Mouse (Mus musculus): ENCODE measurements at regions not wholly inside any gene's neighbourhood (a gene's known extent, or its start where the extent isn't known, plus 50 kb on each side); places are given as distances from the start of the nearest gene placed in this dataset.

- Histone ChIP-seq H3K4me2 (ENCODE audit: low read depth) (no peak overlapping the region), H3K4me3 (no peak overlapping the region), H3ac (ENCODE audit: control insufficient read depth, insufficient read length) (no peak overlapping the region), H3K27me3 (ENCODE audit: control insufficient read depth, insufficient read depth, insufficient read length) (no peaks in the 10 kb centered on the region), H3K79me2 (ENCODE audit: control insufficient read depth, insufficient read depth) (no peaks in the 10 kb centered on the region), H3K36me3 (ENCODE audit: control insufficient read depth, insufficient read depth) (no peaks in the 10 kb centered on the region)
- TF ChIP-seq TCF3 (IDR thresholded peaks at IDR 0.05; ENCODE audit: insufficient read length, low read depth) (no peak), E2F4 (IDR thresholded peaks at IDR 0.05; ENCODE audit: insufficient read depth) (no peak)
Observed at GRCm38 (mm10) chr13:113499079-113499710, 119.2 kb downstream of the Snx18 start.

- no peaks in the 10 kb centered on the region for H3K36me3 ChIP-seq (ENCODE audit: control insufficient read depth, insufficient read depth)
- no peak overlapping the region for H3ac ChIP-seq (ENCODE audit: control insufficient read depth, insufficient read length)
- peak; percentile 48 for TF ChIP-seq CEBPB (IDR thresholded peaks at IDR 0.05; ENCODE audit: insufficient read depth, poor library complexity, severe bottlenecking)
- TF ChIP-seq SRF (IDR thresholded peaks at IDR 0.05; ENCODE audit: control insufficient read depth, insufficient read length, low read depth), result no peak
- no peak overlapping the region for H3K4me3 ChIP-seq
- no peaks in the 10 kb centered on the region for H3K79me2 ChIP-seq (ENCODE audit: control insufficient read depth, insufficient read depth)
- H3K4me2 ChIP-seq (ENCODE audit: low read depth), result peak overlapping the region; percentile 59
- no peaks in the 10 kb centered on the region for H3K27me3 ChIP-seq (ENCODE audit: control insufficient read depth, insufficient read depth, insufficient read length)
Observed at GRCm38 (mm10) chr13:113495595-113496285, 122.6 kb downstream of the Snx18 start.

DNA sequence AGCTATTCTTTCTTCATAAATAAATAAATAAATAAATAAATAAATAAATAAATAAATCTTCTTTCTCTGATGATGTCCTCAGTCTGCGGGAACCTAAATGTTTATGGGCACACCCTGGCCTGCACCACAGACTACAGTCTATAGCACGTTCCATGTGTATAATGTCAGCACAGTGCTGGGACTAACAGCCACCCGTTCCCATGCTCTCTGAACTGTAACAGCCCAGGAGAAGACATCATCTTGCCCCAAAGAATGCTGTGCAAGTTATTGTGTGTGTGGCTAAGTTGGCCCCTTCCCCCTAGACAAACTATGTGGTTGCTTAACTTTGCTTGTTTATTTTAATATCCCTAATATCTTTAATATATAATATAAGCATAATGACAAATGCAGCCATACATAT is 123.2 kb downstream of the Snx18 start:
- Histone ChIP-seq H3K79me2 (ENCODE audit: control insufficient read depth, insufficient read depth) (no peaks in the 10 kb centered on the region), H3K36me3 (ENCODE audit: control insufficient read depth, insufficient read depth) (no peaks in the 10 kb centered on the region), H3K27me3 (ENCODE audit: control insufficient read depth, insufficient read depth, insufficient read length) (no peaks in the 10 kb centered on the region), H3K4me3 (no peak overlapping the region), H3ac (ENCODE audit: control insufficient read depth, insufficient read length) (no peak overlapping the region), H3K4me2 (ENCODE audit: low read depth) (peak overlapping the region; percentile 59)
- TF ChIP-seq MYOD1 (IDR thresholded peaks at IDR 0.05; ENCODE audit: control insufficient read depth in 1 of 3, insufficient read length in 2 of 3, low read depth in 2 of 3), result no peak
- no peak for TF ChIP-seq POLR2AphosphoS2 (IDR thresholded peaks at IDR 0.05; ENCODE audit: insufficient read length, low read depth)
- no peak for TF ChIP-seq SRF (IDR thresholded peaks at IDR 0.05; ENCODE audit: control insufficient read depth, insufficient read length, low read depth)
- TF ChIP-seq REST (IDR thresholded peaks at IDR 0.05; ENCODE audit: insufficient read depth, insufficient read length), result no peak
- TF ChIP-seq MYOG (IDR thresholded peaks at IDR 0.05; ENCODE audit: control insufficient read depth in 1 of 3, insufficient read depth in 1 of 3, insufficient read length in 2 of 3, low read depth in 2 of 3), result no peak
- TF ChIP-seq E2F4 (IDR thresholded peaks at IDR 0.05; ENCODE audit: insufficient read depth), result no peak
- no peak for TF ChIP-seq POLR2A (IDR thresholded peaks at IDR 0.05; ENCODE audit: insufficient read length, low read depth)
- TF ChIP-seq MAX (IDR thresholded peaks at IDR 0.05; ENCODE audit: low read depth), result no peak
- TF ChIP-seq TCF3 (IDR thresholded peaks at IDR 0.05; ENCODE audit: insufficient read length, low read depth), result no peak
- TF ChIP-seq CEBPB (IDR thresholded peaks at IDR 0.05; ENCODE audit: insufficient read depth, poor library complexity, severe bottlenecking), result no peak

- no peak overlapping the region for H3K4me2 ChIP-seq (ENCODE audit: low read depth)
- no peak overlapping the region for H3K4me3 ChIP-seq
- H3K27me3 ChIP-seq (ENCODE audit: control insufficient read depth, insufficient read depth, insufficient read length), result no peaks in the 10 kb centered on the region
- H3K79me2 ChIP-seq (ENCODE audit: control insufficient read depth, insufficient read depth), result no peaks in the 10 kb centered on the region
- H3ac ChIP-seq (ENCODE audit: control insufficient read depth, insufficient read length), result no peak overlapping the region
- H3K36me3 ChIP-seq (ENCODE audit: control insufficient read depth, insufficient read depth), result no peaks in the 10 kb centered on the region
- TF ChIP-seq E2F4 (IDR thresholded peaks at IDR 0.05; ENCODE audit: insufficient read depth) (no peak), TCF3 (IDR thresholded peaks at IDR 0.05; ENCODE audit: insufficient read length, low read depth) (no peak), USF1 (IDR thresholded peaks at IDR 0.05; ENCODE audit: low read depth) (no peak), POLR2AphosphoS2 (IDR thresholded peaks at IDR 0.05; ENCODE audit: insufficient read length, low read depth) (no peak), TCF12 (IDR thresholded peaks at IDR 0.05; ENCODE audit: insufficient read depth, poor library complexity, severe bottlenecking) (no peak), SRF (IDR thresholded peaks at IDR 0.05; ENCODE audit: control insufficient read depth, insufficient read length, low read depth) (no peak), CEBPB (IDR thresholded peaks at IDR 0.05; ENCODE audit: insufficient read depth, poor library complexity, severe bottlenecking) (no peak), MAX (IDR thresholded peaks at IDR 0.05; ENCODE audit: low read depth) (no peak), MYOG (IDR thresholded peaks at IDR 0.05; ENCODE audit: control insufficient read depth in 1 of 3, insufficient read depth in 1 of 3, insufficient read length in 2 of 3, low read depth in 2 of 3) (no peak), MYOD1 (IDR thresholded peaks at IDR 0.05; ENCODE audit: control insufficient read depth in 1 of 3, insufficient read length in 2 of 3, low read depth in 2 of 3) (no peak), REST (IDR thresholded peaks at IDR 0.05; ENCODE audit: insufficient read depth, insufficient read length) (no peak), POLR2A (IDR thresholded peaks at IDR 0.05; ENCODE audit: insufficient read length, low read depth) (no peak)
Observed at GRCm38 (mm10) chr13:113494688-113495087, 123.7 kb downstream of the Snx18 start.

DNA sequence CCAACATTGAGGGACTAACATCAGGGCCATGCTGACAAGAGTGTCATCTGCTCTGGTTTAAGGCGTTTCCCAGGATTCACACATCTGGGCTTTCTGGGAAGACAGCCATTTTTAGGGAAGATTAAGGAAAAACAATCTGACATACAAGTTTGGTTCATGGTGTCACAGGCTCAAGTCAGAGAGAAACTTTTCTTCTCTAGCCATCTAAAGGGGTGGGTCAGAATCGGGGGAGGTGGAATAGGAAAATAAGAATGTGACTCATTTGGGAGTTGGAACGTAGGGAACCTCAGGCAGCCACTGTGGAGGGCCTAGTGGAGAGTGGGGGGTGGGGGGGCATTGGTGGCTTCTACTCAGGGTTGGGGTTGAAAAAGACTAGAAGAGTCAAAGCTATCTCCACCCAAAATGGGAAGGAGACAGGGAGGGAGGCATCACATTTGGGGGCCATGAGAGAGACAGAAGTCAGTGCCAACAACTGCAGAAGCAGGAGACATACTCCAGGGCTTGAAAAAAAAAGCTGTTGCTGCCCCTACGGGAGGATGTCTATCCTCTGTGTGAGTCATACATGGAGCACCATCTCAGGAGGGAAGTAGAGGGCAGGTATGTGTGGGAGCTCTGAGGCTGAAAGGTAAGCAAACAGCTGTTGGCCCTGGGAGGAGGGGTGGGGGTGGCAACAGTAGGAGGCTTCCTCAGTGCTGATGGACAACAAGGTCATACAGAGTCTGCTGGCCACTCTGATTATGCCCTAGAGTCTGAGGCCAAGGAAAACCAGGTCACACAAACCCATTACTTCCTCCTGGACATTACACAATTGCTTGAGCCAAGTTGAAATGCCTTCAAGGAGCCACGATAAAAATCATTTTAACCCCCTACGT is 128.2 kb downstream of the Snx18 start:
- no peaks in the 10 kb centered on the region for H3K27me3 ChIP-seq (ENCODE audit: control insufficient read depth, insufficient read depth, insufficient read length)
- no peak overlapping the region for H3ac ChIP-seq (ENCODE audit: control insufficient read depth, insufficient read length)
- peak in 2 of 3 experiments; percentile 15 to 52 for TF ChIP-seq MYOD1 (IDR thresholded peaks at IDR 0.05; ENCODE audit: control insufficient read depth in 1 of 3, insufficient read length in 2 of 3, low read depth in 2 of 3)
- no peak for TF ChIP-seq POLR2AphosphoS2 (IDR thresholded peaks at IDR 0.05; ENCODE audit: insufficient read length, low read depth)
- peak in 1 of 3 experiments; percentile 43 for TF ChIP-seq MYOG (IDR thresholded peaks at IDR 0.05; ENCODE audit: control insufficient read depth in 1 of 3, insufficient read depth in 1 of 3, insufficient read length in 2 of 3, low read depth in 2 of 3)
- no peaks in the 10 kb centered on the region for H3K36me3 ChIP-seq (ENCODE audit: control insufficient read depth, insufficient read depth)
- H3K4me2 ChIP-seq (ENCODE audit: low read depth), result peak overlapping the region; percentile 53
- no peak overlapping the region for H3K4me3 ChIP-seq
- H3K79me2 ChIP-seq (ENCODE audit: control insufficient read depth, insufficient read depth), result no peaks in the 10 kb centered on the region
